Mouse (Mus musculus) liver, postnatal 0 days (tissue): ENCODE data around the gene Got2.

Source experiments
- CTCF ChIP-seq: sonication (generic); IDR thresholded peaks from 2 replicates; pipeline ENCODE4 v1.5.1; 2016; ENCODE audit warnings: antibody characterized with exemption, low read depth
- EP300 ChIP-seq: IDR thresholded peaks from 2 replicates; pipeline ENCODE4 v1.6.1; 2016; ENCODE audit warnings: antibody characterized with exemption, low read depth, mild to moderate bottlenecking

DNA sequence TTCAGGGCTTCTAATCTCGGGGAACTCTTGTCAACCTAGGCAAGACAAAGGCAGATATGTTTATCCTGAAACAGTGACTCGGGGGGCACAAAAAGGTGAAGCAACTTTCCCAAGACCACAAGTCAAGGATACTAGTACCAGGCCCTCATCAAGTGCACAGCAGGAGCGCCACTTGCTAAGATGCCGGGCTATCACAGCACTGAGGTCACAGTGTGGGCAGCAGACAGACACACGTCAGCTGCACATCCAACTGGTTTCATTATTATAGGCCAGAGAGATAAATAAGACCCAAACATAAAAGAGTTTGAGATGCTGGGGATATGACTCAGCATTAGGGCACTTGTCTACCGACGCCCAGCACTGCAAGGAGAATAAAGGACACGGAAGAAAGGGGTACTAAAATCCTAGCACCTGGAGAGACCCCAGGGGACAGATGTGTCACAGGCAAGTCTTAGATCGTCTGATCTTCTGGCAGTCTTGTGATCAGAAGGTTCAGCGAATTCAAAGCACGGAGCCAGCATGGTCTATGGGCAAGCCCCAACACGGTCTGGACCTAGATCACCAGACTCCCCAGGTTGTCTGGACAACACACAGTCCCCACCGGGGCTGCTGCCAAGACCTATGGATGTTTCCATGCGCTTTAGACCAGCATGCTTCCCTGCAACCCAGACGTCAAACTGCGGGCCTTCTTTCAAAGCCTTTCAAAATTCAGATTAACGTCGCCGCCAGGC lies 39.4 kb downstream of the Got2 start:
- TF ChIP-seq CTCF = no peak
- no peak for TF ChIP-seq EP300
